Mouse (Mus musculus): Measurements from ENCODE around the gene Dpysl5. TPM values are rescaled to one million over a fixed set of nuclear protein-coding genes. Genes with fewer than 3 reads are reported as not detected.

The Dpysl5 gene
- not detected in 2 replicates for polyA plus RNA-seq (2012; ENCODE audit: insufficient read depth, insufficient read length, low replicate concordance, missing spikeins)

- under 1% methylated on average over 68 of the region's 71 CpGs for WGBS
- TF ChIP-seq CTCF (IDR thresholded peaks at IDR 0.05; ENCODE audit: insufficient read depth, low read depth, low read length) = no peak
- TF ChIP-seq POLR2A (IDR thresholded peaks at IDR 0.05; ENCODE audit: insufficient read depth, low read depth, low read length) = peak; percentile 73
Measured at GRCm38 (mm10) chr5:30711147-30712001, at the start of gene Dpysl5. Gene Dpysl5 (plus strand): TSS chr5:30711564.

DNA sequence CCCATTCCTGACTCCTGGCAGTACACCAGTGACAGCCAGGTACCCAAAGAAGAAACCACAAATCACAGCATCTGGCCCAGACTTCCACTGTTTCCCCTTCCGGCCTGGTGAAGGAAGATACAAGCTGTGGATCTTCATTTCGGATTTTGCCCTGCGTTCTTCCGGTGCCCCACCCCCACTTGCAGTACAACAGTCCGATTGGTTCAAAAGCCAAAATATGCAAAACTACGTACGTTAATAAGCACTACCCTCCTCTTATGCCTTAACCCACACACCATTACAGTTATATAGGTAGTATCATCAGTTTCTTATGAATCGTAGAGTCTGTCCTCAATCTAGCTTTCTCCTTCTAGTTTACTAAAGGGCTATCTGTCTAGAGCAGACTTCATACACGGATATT is 46.0 kb upstream of the Dpysl5 start:
- H3K27ac ChIP-seq (ENCODE audit: insufficient read depth, low read depth, low read length) = no peak overlapping the region
- TF ChIP-seq POLR2A (IDR thresholded peaks at IDR 0.05; ENCODE audit: insufficient read depth, low read depth, low read length) = no peak
- TF ChIP-seq CTCF (IDR thresholded peaks at IDR 0.05; ENCODE audit: insufficient read depth, low read depth, low read length) = no peak
- no peaks in the 10 kb centered on the region for H3K4me1 ChIP-seq (ENCODE audit: control insufficient read depth, insufficient read depth, low read length)
- WGBS = 92% methylated on average over 9 of the region's 9 CpGs
- no peak overlapping the region for H3K4me3 ChIP-seq (ENCODE audit: insufficient read depth, low read depth, low read length)

More at GRCm38 (mm10) chr5:30711147-30712001, at the start of gene Dpysl5:
- Histone ChIP-seq H3K4me3 (ENCODE audit: insufficient read depth, low read depth, low read length) (peak within 1 kb of the TSS; percentile 67), H3K4me1 (ENCODE audit: control insufficient read depth, insufficient read depth, low read length) (peaks cover 22% of the 10 kb centered on the region), H3K27ac (ENCODE audit: insufficient read depth, low read depth, low read length) (peak within 1 kb of the TSS; percentile 62)

DNA sequence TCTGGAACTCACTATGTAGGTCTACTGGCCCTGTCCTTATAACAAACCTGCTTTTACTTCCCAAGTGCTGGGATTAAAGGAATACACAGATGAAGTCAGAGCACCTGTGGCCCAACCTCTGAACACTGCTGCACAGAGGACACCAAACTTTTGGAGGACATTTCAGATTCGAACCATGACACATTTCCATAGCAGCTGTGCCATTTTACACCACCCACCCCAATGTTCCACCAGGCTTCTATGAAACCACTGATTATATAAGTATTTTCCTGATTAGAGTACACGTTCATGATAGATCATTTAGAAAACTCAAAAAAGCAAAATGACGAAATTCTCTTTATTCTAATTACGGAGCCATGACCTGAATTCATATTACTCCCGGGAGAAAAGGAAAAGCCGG is 45.4 kb upstream of the Dpysl5 start:
- WGBS = 16% methylated on average over 6 of the region's 6 CpGs
- peak overlapping the region; percentile 70 for H3K4me3 ChIP-seq (ENCODE audit: insufficient read depth, low read depth, low read length)
- H3K27ac ChIP-seq (ENCODE audit: insufficient read depth, low read depth, low read length) = peak overlapping the region; percentile 70
- H3K4me1 ChIP-seq (ENCODE audit: control insufficient read depth, insufficient read depth, low read length) = no peaks in the 10 kb centered on the region
- TF ChIP-seq POLR2A (IDR thresholded peaks at IDR 0.05; ENCODE audit: insufficient read depth, low read depth, low read length) = no peak
- no peak for TF ChIP-seq CTCF (IDR thresholded peaks at IDR 0.05; ENCODE audit: insufficient read depth, low read depth, low read length)

DNA sequence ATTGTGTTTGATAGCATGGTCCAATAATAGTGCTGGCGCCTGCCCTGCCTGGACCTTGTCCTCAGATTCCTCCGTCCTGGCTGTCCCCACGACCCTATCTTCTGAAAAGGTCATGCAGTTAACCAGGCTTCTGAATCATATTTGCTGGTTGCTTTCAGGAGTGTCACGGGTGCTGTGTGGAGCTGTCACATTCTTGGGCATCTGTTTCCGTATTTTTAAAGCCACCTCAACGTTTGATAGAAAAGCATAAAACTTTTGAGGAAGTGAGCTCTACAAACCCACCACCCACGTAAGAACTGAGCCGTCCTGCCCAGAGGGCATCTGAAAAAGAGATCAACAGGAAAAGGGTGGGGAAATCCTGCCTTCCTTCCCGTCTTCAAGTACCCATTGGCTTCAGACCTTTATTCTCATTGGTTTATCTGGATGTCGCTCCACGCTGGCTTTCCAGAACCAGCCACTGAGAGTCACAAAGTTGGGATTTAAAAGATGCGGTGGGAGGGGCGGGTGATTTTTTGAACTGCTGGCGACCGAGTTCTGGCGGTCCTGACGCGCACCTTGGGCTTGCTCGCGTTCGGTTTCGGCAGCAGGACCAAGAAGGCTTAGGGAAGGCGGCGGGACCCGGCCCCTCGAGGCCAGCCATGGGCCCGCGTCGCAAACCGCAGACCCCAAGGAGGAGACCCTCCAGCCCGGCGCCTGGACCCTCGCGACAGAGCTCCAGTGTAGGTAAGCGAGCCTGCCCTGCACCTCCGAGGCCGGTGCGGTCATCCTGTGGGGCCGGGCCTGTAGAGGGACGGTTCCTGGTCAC is 44.8 kb upstream of the Dpysl5 start, which contains the start of gene Cenpa:
Gene Cenpa (plus strand): TSS at position 387 of the 805 bp plus-strand sequence.
- under 1% methylated on average over 40 of the region's 40 CpGs for WGBS
- peak within 1 kb of the TSS; percentile 70 for H3K4me3 ChIP-seq (ENCODE audit: insufficient read depth, low read depth, low read length)
- H3K4me1 ChIP-seq (ENCODE audit: control insufficient read depth, insufficient read depth, low read length) = no peaks in the 10 kb centered on the region
- H3K27ac ChIP-seq (ENCODE audit: insufficient read depth, low read depth, low read length) = peak within 1 kb of the TSS; percentile 70
- TF ChIP-seq POLR2A (IDR thresholded peaks at IDR 0.05; ENCODE audit: insufficient read depth, low read depth, low read length) = no peak
- TF ChIP-seq CTCF (IDR thresholded peaks at IDR 0.05; ENCODE audit: insufficient read depth, low read depth, low read length) = no peak

GRCm38 (mm10) chr5:30667215-30667614 is 44.1 kb upstream of the Dpysl5 start:
- H3K27ac ChIP-seq (ENCODE audit: insufficient read depth, low read depth, low read length) = no peak overlapping the region

GRCm38 (mm10) chr5:30667686-30668085 is 43.7 kb upstream of the Dpysl5 start:
- 4% methylated on average over 3 of the region's 3 CpGs for WGBS
- no peaks in the 10 kb centered on the region for H3K4me1 ChIP-seq (ENCODE audit: control insufficient read depth, insufficient read depth, low read length)
- TF ChIP-seq CTCF (IDR thresholded peaks at IDR 0.05; ENCODE audit: insufficient read depth, low read depth, low read length) (no peak), POLR2A (IDR thresholded peaks at IDR 0.05; ENCODE audit: insufficient read depth, low read depth, low read length) (no peak)
- H3K27ac ChIP-seq (ENCODE audit: insufficient read depth, low read depth, low read length) = no peak overlapping the region
- H3K4me3 ChIP-seq (ENCODE audit: insufficient read depth, low read depth, low read length) = no peak overlapping the region

More at GRCm38 (mm10) chr5:30667215-30667614, 44.1 kb upstream of the Dpysl5 start:
- TF ChIP-seq POLR2A (IDR thresholded peaks at IDR 0.05; ENCODE audit: insufficient read depth, low read depth, low read length) (no peak), CTCF (IDR thresholded peaks at IDR 0.05; ENCODE audit: insufficient read depth, low read depth, low read length) (no peak)
- under 1% methylated on average over 13 of the region's 13 CpGs for WGBS
- peak overlapping the region; percentile 70 for H3K4me3 ChIP-seq (ENCODE audit: insufficient read depth, low read depth, low read length)
- H3K4me1 ChIP-seq (ENCODE audit: control insufficient read depth, insufficient read depth, low read length) = no peaks in the 10 kb centered on the region

- WGBS = 94% methylated on average over 9 of the region's 9 CpGs
- H3K27ac ChIP-seq (ENCODE audit: insufficient read depth, low read depth, low read length) = no peak overlapping the region
- H3K4me3 ChIP-seq (ENCODE audit: insufficient read depth, low read depth, low read length) = no peak overlapping the region
- no peaks in the 10 kb centered on the region for H3K4me1 ChIP-seq (ENCODE audit: control insufficient read depth, insufficient read depth, low read length)
- no peak for TF ChIP-seq POLR2A (IDR thresholded peaks at IDR 0.05; ENCODE audit: insufficient read depth, low read depth, low read length)
- TF ChIP-seq CTCF (IDR thresholded peaks at IDR 0.05; ENCODE audit: insufficient read depth, low read depth, low read length) = no peak
Measured at GRCm38 (mm10) chr5:30668637-30669495, 42.5 kb upstream of the Dpysl5 start.

- H3K27ac ChIP-seq (ENCODE audit: insufficient read depth, low read depth, low read length) = no peak overlapping the region
- 89% methylated on average over 3 of the region's 3 CpGs for WGBS
- no peak overlapping the region for H3K4me3 ChIP-seq (ENCODE audit: insufficient read depth, low read depth, low read length)
- H3K4me1 ChIP-seq (ENCODE audit: control insufficient read depth, insufficient read depth, low read length) = no peaks in the 10 kb centered on the region
- no peak for TF ChIP-seq CTCF (IDR thresholded peaks at IDR 0.05; ENCODE audit: insufficient read depth, low read depth, low read length)
- TF ChIP-seq POLR2A (IDR thresholded peaks at IDR 0.05; ENCODE audit: insufficient read depth, low read depth, low read length) = no peak
Measured at GRCm38 (mm10) chr5:30669496-30669830, 41.9 kb upstream of the Dpysl5 start.

Measured in olfactory bulb, adult 2 months (tissue).